Mouse (Mus musculus): ENCODE data around the gene Cd101. TPM values are rescaled to one million over a fixed set of nuclear protein-coding genes. Genes with fewer than 3 reads are reported as not detected.

The Cd101 gene
- total RNA-seq (2015; ENCODE audit: low replicate concordance) (0.19 and 0.42 TPM in 2 replicates), total RNA-seq (2017; ENCODE audit: low replicate concordance) (1.8 and 2.0 TPM in 2 replicates)

- ATAC-seq (replicated peaks; ENCODE audit: low FRiP score, poor library complexity, severe bottlenecking): no peak
Observed at GRCm38 (mm10) chr3:101029339-101029738, at the start of gene Cd101. Gene Cd101, minus strand, starts transcription at chr3:101029556.

DNA sequence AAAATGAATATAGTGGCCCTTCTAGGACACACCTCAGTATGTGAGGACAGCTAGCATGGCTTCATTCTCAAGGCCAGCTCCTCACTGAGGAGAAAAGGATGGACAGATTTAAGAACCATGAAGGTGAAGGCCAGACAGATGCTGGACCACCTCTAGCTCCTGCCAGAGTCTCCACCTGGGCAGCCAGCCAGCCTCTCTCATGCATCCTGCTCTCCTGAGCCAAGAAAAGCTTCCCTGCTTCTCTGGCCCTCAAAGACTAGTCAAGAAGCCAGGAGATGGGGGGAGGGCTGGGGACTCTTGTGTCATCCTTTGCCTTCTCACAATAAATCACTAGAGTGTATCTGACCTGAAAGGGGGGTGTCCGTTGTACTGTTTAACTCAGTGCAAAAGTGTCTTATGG is 49.0 kb upstream of the Cd101 start:
- no peak for ATAC-seq (replicated peaks; ENCODE audit: low FRiP score, poor library complexity, severe bottlenecking)

DNA sequence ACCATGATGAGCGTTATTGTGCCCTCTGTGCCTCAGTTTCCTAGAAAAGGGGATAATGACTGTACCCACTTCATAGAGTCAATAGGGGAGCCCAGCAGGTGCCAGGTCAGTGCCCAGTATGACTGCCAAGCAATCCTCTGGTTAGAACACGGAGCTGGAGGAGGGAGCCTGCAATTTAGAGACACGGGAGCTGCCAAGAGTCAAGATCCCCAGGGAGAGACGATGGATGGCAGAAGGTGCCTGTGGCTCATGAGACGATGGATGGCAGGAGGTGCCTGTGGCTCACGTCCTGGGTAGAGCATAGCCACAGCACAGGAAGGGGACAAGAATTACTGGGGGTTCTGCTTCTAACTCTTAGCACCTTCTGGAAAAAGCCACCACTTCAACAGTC is 48.3 kb upstream of the Cd101 start:
- ATAC-seq (replicated peaks; ENCODE audit: low FRiP score, poor library complexity, severe bottlenecking): no peak

GRCm38 (mm10) chr3:101076966-101077709 is 47.8 kb upstream of the Cd101 start:
- no peak for ATAC-seq (replicated peaks; ENCODE audit: low FRiP score, poor library complexity, severe bottlenecking)

- ATAC-seq (replicated peaks; ENCODE audit: low FRiP score, poor library complexity, severe bottlenecking): no peak
Observed at GRCm38 (mm10) chr3:101075866-101076265, 46.5 kb upstream of the Cd101 start.

DNA sequence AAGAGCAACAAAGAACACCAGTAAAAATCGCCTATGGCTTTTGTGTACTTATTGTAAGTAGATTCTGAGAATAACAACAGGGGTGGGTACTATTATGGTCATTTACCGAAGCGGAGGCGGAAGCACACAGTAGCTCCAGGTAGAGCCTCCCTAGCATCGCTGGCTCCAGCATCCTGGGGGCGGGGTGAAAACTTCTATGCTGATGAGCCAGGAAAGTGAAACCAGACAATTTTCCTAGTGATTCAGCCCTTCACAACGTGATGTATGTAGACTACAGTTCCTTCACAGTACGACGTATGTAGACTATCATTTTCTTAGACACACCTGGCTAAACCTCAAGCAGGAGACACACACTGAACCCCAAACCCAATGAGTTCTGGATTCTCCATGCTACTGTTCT is 44.0 kb upstream of the Cd101 start:
- ATAC-seq (replicated peaks; ENCODE audit: low FRiP score, poor library complexity, severe bottlenecking): no peak

DNA sequence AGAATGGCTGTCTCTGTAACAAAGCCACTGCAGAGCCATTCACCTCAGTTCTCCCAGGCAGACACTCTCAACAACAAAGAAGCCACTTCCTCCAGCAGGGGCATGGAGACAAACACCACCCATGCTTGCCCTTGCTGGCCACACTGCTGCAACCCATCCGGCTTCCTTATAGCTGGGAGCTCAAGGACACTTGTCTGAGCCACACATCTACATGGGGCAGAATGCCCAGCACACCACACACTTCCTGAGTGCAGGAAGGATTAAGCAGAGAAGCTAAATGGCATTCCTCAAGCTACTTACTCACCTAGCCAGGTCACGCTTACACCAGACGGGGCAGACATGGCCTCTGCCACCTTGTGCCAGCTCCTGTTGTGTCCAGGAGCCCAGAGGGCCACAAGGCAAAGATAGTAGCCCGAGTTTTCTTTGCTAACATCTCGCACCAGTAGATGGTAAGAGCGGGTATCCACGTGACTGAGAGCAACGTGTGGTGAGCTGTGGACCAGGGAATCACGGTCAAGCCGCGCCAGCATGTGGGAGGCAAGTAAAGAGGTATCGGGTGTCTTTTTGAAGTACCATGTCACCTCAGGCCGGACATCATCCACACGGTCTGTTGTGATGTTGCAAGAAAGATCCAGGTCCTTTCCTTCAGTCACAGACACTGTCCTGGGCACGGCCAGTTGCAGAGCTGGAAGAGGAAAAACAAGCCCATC is 43.3 kb upstream of the Cd101 start:
- no peak for ATAC-seq (replicated peaks; ENCODE audit: low FRiP score, poor library complexity, severe bottlenecking)

- no peak for ATAC-seq (replicated peaks; ENCODE audit: low FRiP score, poor library complexity, severe bottlenecking)
Observed at GRCm38 (mm10) chr3:101071576-101071975, 42.2 kb upstream of the Cd101 start.

DNA sequence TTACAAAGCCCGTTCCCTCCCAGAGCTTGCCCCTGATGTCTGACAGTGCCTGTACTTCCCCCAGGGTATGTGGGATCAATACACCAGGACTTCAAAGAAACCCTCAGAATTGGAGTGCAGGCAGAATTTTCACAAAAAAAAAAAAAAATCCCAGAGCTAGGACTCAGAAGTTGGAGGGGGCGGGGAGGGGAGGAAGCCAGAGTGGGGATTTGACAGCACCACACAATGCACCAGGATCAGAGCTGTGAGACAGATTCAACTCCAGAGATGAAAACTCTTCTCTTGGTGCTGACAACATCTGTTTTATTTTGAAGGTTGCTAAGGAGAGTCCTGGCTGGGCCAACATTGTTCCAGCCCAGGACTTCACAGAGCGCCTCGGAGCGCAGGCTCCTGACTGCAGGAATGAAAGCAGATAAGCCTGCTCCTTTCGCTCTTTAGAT is 41.5 kb upstream of the Cd101 start:
- ATAC-seq (replicated peaks; ENCODE audit: low FRiP score, poor library complexity, severe bottlenecking): no peak

GRCm38 (mm10) chr3:101070230-101070795 is 41.0 kb upstream of the Cd101 start:
- no peak for ATAC-seq (replicated peaks; ENCODE audit: low FRiP score, poor library complexity, severe bottlenecking)

DNA sequence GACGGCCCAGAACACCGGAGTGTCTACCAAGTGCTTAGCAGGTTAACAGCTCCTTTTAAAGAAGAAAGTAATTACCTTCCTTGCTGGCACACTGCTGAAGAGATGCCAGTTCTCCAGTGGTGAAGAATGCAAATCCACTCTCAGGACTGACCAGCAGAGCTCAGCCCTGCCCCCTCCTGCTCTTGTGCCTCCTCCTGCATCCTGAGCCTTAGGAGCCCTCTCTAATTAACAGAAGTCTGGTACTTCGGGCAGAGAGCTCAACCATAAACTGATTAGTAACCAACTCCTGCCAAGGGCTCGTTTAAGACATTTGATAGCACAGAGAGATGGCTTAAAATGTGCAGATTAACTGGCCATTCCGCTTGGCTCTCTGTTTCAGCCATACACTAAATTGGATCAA is 39.3 kb upstream of the Cd101 start:
- no peak for ATAC-seq (replicated peaks; ENCODE audit: low FRiP score, poor library complexity, severe bottlenecking)

- no peak for ATAC-seq (replicated peaks; ENCODE audit: low FRiP score, poor library complexity, severe bottlenecking)
Observed at GRCm38 (mm10) chr3:101066175-101066574, 36.8 kb upstream of the Cd101 start.

DNA sequence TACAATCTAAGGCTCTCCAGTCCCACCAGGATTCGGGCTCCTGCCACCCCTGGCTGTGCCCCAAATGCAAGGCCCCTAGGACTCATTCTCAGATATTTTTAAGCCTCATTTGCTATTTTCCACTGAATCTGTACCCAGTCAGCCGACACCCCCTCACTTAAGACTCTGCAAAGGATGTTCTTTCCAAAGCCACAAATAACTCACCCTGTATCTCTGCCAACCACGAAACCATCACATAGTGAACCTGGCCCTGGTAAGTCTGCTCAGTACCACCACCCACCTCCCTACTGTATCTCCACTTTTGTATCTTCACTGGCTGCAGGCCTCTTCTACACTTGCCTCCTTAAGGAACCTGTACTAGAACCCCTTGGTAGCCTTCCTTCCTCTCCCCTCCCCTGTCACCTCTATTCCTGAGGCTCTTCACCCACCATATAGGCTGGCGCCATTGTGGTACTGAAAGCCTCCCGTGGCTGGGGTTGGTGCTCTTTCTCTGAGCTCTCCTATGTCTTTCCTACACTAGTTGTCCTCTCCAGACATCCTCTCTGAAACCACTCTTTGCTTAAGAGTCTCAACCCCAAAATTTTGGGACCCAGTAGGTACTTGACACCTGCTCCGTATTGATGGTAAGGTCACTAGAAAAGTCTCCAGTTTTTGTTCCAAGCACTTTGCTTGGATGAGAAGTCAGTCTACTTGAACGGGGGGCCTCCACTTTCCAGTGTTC is 32.7 kb upstream of the Cd101 start:
- ATAC-seq (replicated peaks; ENCODE audit: low FRiP score, poor library complexity, severe bottlenecking): no peak

- ATAC-seq (replicated peaks; ENCODE audit: low FRiP score, poor library complexity, severe bottlenecking): no peak
Observed at GRCm38 (mm10) chr3:101059214-101059613, 29.9 kb upstream of the Cd101 start.

DNA sequence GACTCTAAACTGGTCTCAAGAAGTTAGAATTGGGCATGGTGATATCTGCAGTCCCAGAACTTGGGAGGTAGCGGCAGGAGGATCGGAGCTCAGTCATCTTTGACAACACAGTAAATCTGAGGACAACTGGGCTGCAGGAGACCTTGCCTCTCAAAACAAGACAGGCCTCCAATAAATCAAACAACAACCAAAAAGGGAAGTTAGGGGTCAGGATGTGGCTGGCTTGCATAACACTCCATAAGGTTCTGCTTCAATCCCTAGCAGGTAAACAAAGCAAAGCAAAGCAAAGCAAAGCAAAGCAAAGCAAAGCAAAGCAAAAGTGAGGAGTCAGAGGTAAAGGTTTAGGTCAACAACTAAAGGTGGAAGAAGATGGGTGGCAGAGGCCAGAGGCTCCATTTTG is 28.8 kb upstream of the Cd101 start:
- no peak for ATAC-seq (replicated peaks; ENCODE audit: low FRiP score, poor library complexity, severe bottlenecking)

GRCm38 (mm10) chr3:101055216-101055615 is 25.9 kb upstream of the Cd101 start:
- no peak for ATAC-seq (replicated peaks; ENCODE audit: low FRiP score, poor library complexity, severe bottlenecking)

DNA sequence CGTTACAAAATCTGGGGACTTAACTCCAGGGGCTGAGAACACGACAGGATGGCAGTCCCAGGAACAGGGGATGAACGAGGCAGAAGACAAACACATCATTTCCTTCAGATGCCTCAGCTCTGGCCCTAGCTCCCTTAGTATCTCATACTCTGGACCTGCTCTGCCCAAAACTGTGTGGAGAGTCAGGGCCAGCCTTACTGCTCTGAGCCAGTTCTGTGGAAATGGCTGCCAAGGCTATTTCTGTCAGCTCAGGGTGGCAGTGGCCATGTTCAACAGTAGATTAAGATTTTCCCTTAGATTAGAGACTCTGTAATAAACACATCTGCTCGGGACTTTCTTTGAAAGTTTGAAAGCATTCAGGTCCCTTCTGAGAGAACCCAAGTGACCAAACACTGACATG is 22.2 kb upstream of the Cd101 start:
- ATAC-seq (replicated peaks; ENCODE audit: low FRiP score, poor library complexity, severe bottlenecking): no peak

DNA sequence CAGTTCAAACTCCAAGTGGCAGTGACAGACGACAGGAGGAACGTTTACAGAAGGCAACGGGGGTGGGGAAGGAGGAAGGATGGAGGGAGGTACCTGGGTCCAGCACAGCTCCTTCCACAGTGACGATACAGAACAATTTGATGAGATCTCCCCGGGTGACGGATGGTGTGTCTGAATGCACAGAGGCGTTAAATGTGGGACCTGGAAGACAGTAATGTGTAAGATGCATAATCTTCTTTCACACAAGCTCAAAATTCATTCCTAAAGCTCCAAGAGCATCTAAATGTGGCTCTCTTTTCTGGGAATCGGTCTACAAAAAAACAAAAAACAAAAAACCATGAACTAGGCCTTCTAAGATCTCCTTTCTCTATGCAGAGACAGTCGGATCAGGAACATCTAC is 20.6 kb upstream of the Cd101 start:
- no peak for ATAC-seq (replicated peaks; ENCODE audit: low FRiP score, poor library complexity, severe bottlenecking)

GRCm38 (mm10) chr3:101048781-101049180 is 19.4 kb upstream of the Cd101 start:
- ATAC-seq (replicated peaks; ENCODE audit: low FRiP score, poor library complexity, severe bottlenecking): no peak

- no peak for ATAC-seq (replicated peaks; ENCODE audit: low FRiP score, poor library complexity, severe bottlenecking)
Observed at GRCm38 (mm10) chr3:101047586-101048275, 18.4 kb upstream of the Cd101 start.
